Mouse (Mus musculus) liver, postnatal 0 days (tissue): ENCODE measurements around the gene Phactr2. TPM values are rescaled to one million over a fixed set of nuclear protein-coding genes. Genes with fewer than 3 reads are reported as not detected.

Experiments used
- ATAC-seq: fragments of 200-750 bp; cut with Nextera tagmentation; 2 replicates; pipeline ENCODE4 v1.8.0; 2017; ENCODE audit warnings: mild to moderate bottlenecking, moderate library complexity
- DNase-seq: peaks from one replicate; pipeline ENCODE4 v3.0.0-alpha.2; 2016
- H3K27ac ChIP-seq: fragments of 300-500 bp; sonication (generic); 2 replicates; pipeline ENCODE4 v1.5.1; 2014; ENCODE audit warnings: antibody characterized with exemption, moderate library complexity, mild to moderate bottlenecking, low read depth
- H3K27me3 ChIP-seq: fragments of 300-500 bp; sonication (generic); 2 replicates; pipeline ENCODE4 v1.6.1; 2014; ENCODE audit warnings: low read length, control low read depth, mixed read lengths; ENCODE audit not compliant: insufficient read depth
- H3K36me3 ChIP-seq: fragments of 300-500 bp; sonication (generic); replicated peaks from 2 replicates; pipeline ENCODE4 v1.6.1; 2014; ENCODE audit warnings: mild to moderate bottlenecking, control low read depth, low read length, moderate library complexity, mixed read lengths; ENCODE audit not compliant: insufficient read depth
- H3K4me1 ChIP-seq: fragments of 300-500 bp; sonication (generic); 2 replicates; pipeline ENCODE4 v1.6.1; 2014; ENCODE audit warnings: antibody characterized with exemption, mild to moderate bottlenecking, control low read depth; ENCODE audit not compliant: insufficient read depth
- H3K4me2 ChIP-seq: fragments of 300-500 bp; sonication (generic); 2 replicates; pipeline ENCODE4 v1.6.1; 2014; ENCODE audit warnings: low read depth, mild to moderate bottlenecking, low read length, moderate library complexity, mixed read lengths
- H3K4me3 ChIP-seq: fragments of 300-500 bp; sonication (generic); 2 replicates; pipeline ENCODE4 v1.5.1; 2014; ENCODE audit warnings: low read depth, low read length
- H3K9ac ChIP-seq: fragments of 300-500 bp; sonication (generic); replicated peaks from 2 replicates; pipeline ENCODE4 v1.6.1; 2014; ENCODE audit warnings: mild to moderate bottlenecking, moderate library complexity
- H3K9me3 ChIP-seq: fragments of 300-500 bp; sonication (generic); 2 replicates; pipeline ENCODE4 v1.6.1; 2016; ENCODE audit warnings: mild to moderate bottlenecking, control low read depth, low read length, mixed read lengths
- CTCF ChIP-seq: sonication (generic); IDR thresholded peaks from 2 replicates; pipeline ENCODE4 v1.5.1; 2016; ENCODE audit warnings: antibody characterized with exemption, low read depth
- EP300 ChIP-seq: IDR thresholded peaks from 2 replicates; pipeline ENCODE4 v1.6.1; 2016; ENCODE audit warnings: antibody characterized with exemption, low read depth, mild to moderate bottlenecking
- WGBS: fragments of 180-500 bp; shearing (Covaris S2); extraction: QIAGEN DNeasy Blood & Tissue Kit; methylation state at CpG from one replicate; pipeline ENCODE4 v1.1.7; 2014; ENCODE audit not compliant: insufficient replicate concordance; 5-methylcytosine and 5-hydroxymethylcytosine counted together
- polyA plus RNA-seq: library from polyadenylated mRNA; unstranded; fragments of >200 nt; fragmentation: Nextera tagmentation; extraction: Ambion mirVana; gene quantifications from 2 replicates; pipeline ENCODE4 v1.2.1, GENCODE M21; 2015

Phactr2 gene
- polyA plus RNA-seq, 1 experiment from 2014 or later, result 4.9 TPM

GRCm38 (mm10) chr10:13314999-13315398 is 159.2 kb downstream of the Phactr2 start:
- Histone ChIP-seq H3K4me1 (peaks cover 2% of the 10 kb centered on the region; the same call in 1 of the 2 replicates), H3K4me2 (no peak overlapping the region), H3K4me3 (no peak overlapping the region), H3K9me3 (no peaks in the 10 kb centered on the region), H3K36me3 (no peaks in the 10 kb centered on the region), H3K9ac (no peak overlapping the region), H3K27ac (no peak overlapping the region), H3K27me3 (no peaks in the 10 kb centered on the region)
- ATAC-seq (no peak), DNase-seq (no peak)
- TF ChIP-seq CTCF (no peak), EP300 (no peak)
- WGBS, result 67% methylated on average over 5 of the region's 5 CpGs

- Histone ChIP-seq H3K27ac (no peak overlapping the region), H3K4me2 (no peak overlapping the region), H3K9me3 (no peaks in the 10 kb centered on the region), H3K4me1 (peaks cover 2% of the 10 kb centered on the region; the same call in 1 of the 2 replicates), H3K4me3 (no peak overlapping the region), H3K27me3 (no peaks in the 10 kb centered on the region), H3K9ac (no peak overlapping the region), H3K36me3 (no peaks in the 10 kb centered on the region)
- DNase-seq (no peak), ATAC-seq (no peak)
- 70% methylated on average over 6 of the region's 6 CpGs for WGBS
- TF ChIP-seq EP300 (no peak), CTCF (no peak)
Observed at GRCm38 (mm10) chr10:13312576-13312975, 161.6 kb downstream of the Phactr2 start.

- DNase-seq (no peak), ATAC-seq (no peak)
- no peaks in the 10 kb centered on the region for H3K9me3 ChIP-seq
- no peak overlapping the region for H3K4me2 ChIP-seq
- H3K4me1 ChIP-seq, result peaks cover 2% of the 10 kb centered on the region; the same call in 1 of the 2 replicates
- H3K36me3 ChIP-seq, result no peaks in the 10 kb centered on the region
- no peak overlapping the region for H3K27ac ChIP-seq
- WGBS, result 72% methylated on average over 6 of the region's 6 CpGs
- no peak overlapping the region for H3K4me3 ChIP-seq
- H3K9ac ChIP-seq, result no peak overlapping the region
- no peak for TF ChIP-seq EP300
- no peak for TF ChIP-seq CTCF
- H3K27me3 ChIP-seq, result no peaks in the 10 kb centered on the region
Observed at GRCm38 (mm10) chr10:13311612-13312011, 162.6 kb downstream of the Phactr2 start.

GRCm38 (mm10) chr10:13310075-13310474 is 164.1 kb downstream of the Phactr2 start:
- DNase-seq (no peak), ATAC-seq (no peak)
- TF ChIP-seq EP300 (no peak), CTCF (no peak)
- H3K27ac ChIP-seq, result no peak overlapping the region
- WGBS, result 36% methylated on average over 3 of the region's 3 CpGs
- no peaks in the 10 kb centered on the region for H3K36me3 ChIP-seq
- peaks cover 2% of the 10 kb centered on the region; the same call in 1 of the 2 replicates for H3K4me1 ChIP-seq
- H3K27me3 ChIP-seq, result no peaks in the 10 kb centered on the region
- H3K9ac ChIP-seq, result no peak overlapping the region
- no peaks in the 10 kb centered on the region for H3K9me3 ChIP-seq
- H3K4me3 ChIP-seq, result no peak overlapping the region
- no peak overlapping the region for H3K4me2 ChIP-seq

- Histone ChIP-seq H3K4me3 (no peak overlapping the region), H3K4me2 (no peak overlapping the region), H3K27ac (0 out of 2 replicates have a peak overlapping the region, but pooled peaks have one; percentile 29), H3K27me3 (no peaks in the 10 kb centered on the region), H3K36me3 (no peaks in the 10 kb centered on the region), H3K9ac (no peak overlapping the region), H3K9me3 (no peaks in the 10 kb centered on the region), H3K4me1 (0 out of 2 replicates have a peak, but pooled peaks cover 3% of the 10 kb centered on the region)
- TF ChIP-seq CTCF, result no peak
- TF ChIP-seq EP300, result no peak
- ATAC-seq (no peak), DNase-seq (peak; percentile 18)
- WGBS, result 70% methylated on average over 10 of the region's 10 CpGs
Observed at GRCm38 (mm10) chr10:13304641-13305241, 169.5 kb downstream of the Phactr2 start.

DNA sequence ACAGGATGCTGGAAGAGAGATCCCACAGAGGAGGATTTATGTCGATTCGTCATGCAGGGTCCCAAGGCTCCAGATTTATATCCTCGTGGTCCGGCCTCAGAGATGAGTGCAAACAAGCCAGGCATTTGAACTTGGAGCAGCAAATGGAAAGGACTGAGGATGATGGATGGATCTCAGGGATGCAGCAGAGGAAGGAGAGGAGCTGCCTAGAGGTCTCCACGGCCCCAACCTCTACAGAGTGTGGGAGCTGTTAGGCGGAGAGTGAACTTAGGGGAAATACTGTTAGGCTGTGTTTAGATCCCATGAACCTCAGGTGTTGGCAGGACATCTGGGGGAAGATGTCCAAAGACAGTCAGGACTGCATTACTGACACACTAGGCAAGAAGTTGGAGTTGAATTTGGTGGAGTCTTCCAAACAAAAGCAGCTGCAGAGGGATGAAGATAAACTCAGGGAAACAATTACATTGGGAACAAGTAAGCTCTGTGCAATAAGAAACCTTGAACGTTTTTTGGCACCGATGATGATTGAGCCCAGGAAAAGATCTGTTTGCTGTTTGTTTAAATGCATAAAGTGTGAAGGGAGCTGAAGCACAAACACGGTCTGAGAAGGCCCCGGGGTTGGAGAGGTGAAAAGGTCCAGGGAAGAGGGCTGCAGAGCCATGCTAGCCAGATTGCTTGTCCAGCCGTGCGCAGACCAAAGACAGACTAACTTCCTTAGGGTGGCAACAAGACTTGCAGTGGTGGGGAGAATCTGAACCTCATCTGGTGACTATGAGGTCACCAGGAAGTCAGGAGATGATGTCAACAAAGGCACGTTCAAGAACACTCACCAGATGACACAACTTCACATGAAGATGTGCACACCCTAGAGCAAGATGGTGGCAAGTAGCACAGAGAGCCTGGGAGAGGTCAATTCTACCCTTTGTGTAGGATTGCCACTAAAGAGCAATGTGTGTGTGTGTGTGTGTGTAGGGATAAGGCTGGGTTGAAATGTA is 170.6 kb downstream of the Phactr2 start:
- DNase-seq (no peak), ATAC-seq (peak; percentile 31; the same call in 1 of the 2 replicates)
- Histone ChIP-seq H3K27me3 (no peaks in the 10 kb centered on the region), H3K4me2 (no peak overlapping the region), H3K4me1 (0 out of 2 replicates have a peak, but pooled peaks cover 3% of the 10 kb centered on the region), H3K27ac (no peak overlapping the region), H3K36me3 (no peaks in the 10 kb centered on the region), H3K9ac (no peak overlapping the region), H3K9me3 (no peaks in the 10 kb centered on the region), H3K4me3 (no peak overlapping the region)
- WGBS, result 67% methylated on average over 13 of the region's 13 CpGs
- no peak for TF ChIP-seq CTCF
- TF ChIP-seq EP300, result no peak
